Mouse (Mus musculus) brain, embryonic 14.5 days (tissue): ENCODE measurements at regions not wholly inside any gene's neighbourhood (a gene's known extent, or its start where the extent isn't known, plus 50 kb on each side); places are given as distances from the start of the nearest gene placed in this dataset.

Experiments used
- DNase-seq: peaks from one replicate; pipeline ENCODE4 v3.0.0-alpha.2; 2011; ENCODE audit warnings: low read depth
- CTCF ChIP-seq: fragments of 200-500 bp; IDR thresholded peaks from 2 replicates; pipeline ENCODE4 v1.5.1; 2012; ENCODE audit warnings: inconsistent platforms, mild to moderate bottlenecking, moderate library complexity, borderline replicate concordance; ENCODE audit not compliant: insufficient read depth, insufficient read length; ENCODE audit errors: extremely low read depth
- POLR2A ChIP-seq: fragments of 200-500 bp; IDR thresholded peaks from 2 replicates; pipeline ENCODE4 v1.6.1; 2012; ENCODE audit warnings: mild to moderate bottlenecking, inconsistent platforms, borderline replicate concordance; ENCODE audit not compliant: poor library complexity, insufficient read depth, insufficient read length, severe bottlenecking; ENCODE audit errors: extremely low read depth

DNA sequence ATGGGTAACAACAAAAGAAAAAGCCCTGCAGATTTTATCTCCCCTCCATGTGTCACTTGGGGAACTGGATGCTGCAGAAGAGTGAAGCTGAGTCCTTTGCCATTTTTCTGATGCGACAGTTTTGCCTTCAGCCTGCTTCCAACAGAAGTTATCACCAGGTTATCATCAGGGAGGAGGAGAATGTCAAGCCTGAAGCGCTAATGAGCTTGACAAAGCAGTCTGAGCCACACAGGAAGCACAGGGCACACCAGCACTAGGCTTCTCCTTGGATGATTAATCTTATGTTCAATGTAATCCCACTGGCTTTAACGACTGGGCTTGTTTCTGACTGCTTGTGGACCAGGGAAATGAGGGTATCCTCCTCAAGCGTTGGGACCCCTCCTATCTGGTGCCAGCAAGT lies 122.2 kb downstream of the Mbl2 start:
- peak; percentile 13 for DNase-seq
- TF ChIP-seq CTCF (no peak), POLR2A (no peak)

DNA sequence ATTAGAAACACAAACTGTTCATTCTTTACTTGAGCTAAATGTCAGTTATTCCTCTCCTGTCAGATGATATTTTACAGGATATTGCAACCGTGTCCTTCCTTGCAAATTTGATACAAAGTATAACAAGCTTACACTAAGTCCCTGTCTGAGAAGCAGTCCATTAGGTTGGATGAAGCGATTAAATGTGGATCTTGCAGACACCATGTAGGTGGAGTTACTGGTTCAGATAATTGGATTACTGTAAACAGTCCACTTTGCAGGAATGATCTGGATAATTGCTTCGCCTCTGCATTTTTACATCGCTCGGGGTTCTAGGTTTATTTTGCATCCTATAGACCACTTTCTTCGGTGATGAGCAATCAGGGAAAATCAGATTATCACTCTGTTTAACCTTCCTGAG lies 126.2 kb downstream of the Mbl2 start:
- TF ChIP-seq POLR2A (no peak), CTCF (no peak)
- peak; percentile 19 for DNase-seq

DNA sequence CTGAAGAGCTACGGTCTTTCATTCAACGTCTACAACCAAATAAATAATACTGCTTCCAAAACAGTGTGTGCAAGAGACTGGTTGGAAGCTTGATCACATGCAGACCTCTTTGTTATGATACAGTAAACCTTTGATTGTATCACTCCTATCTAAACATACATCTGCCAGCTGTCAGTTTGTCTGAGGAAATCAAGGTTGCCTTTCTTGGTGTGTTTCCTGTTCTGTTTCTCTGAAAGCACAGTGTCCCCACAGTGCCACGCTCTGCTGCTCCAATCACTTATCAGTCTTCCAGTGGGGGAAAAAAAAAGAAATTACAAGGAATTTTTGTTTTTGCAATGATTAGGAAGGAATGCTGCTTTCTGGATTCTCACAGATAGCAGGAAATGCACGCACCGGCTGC lies 139.2 kb downstream of the Mbl2 start:
- TF ChIP-seq POLR2A = no peak
- TF ChIP-seq CTCF = no peak
- DNase-seq = no peak

DNA sequence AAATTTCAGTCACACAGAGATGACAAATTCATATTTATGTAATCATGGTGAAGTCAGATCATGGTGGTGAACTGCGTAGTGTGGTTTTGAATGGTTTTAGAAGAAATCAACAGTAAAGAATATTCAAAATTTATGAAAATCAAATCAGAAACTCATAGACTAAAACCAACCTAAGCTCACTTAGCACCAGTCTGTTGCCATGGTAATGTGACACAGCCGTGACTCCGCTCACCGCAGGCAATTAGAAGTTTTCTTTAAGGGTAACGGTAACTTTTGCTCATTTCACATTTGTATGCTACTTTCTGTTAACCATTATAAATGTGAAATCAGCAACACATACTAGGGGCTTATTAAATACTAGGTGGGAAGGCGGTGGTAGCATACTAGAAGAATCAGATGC lies 147.0 kb downstream of the Mbl2 start:
- DNase-seq = peak; percentile 45
- TF ChIP-seq CTCF (no peak), POLR2A (no peak)

DNA sequence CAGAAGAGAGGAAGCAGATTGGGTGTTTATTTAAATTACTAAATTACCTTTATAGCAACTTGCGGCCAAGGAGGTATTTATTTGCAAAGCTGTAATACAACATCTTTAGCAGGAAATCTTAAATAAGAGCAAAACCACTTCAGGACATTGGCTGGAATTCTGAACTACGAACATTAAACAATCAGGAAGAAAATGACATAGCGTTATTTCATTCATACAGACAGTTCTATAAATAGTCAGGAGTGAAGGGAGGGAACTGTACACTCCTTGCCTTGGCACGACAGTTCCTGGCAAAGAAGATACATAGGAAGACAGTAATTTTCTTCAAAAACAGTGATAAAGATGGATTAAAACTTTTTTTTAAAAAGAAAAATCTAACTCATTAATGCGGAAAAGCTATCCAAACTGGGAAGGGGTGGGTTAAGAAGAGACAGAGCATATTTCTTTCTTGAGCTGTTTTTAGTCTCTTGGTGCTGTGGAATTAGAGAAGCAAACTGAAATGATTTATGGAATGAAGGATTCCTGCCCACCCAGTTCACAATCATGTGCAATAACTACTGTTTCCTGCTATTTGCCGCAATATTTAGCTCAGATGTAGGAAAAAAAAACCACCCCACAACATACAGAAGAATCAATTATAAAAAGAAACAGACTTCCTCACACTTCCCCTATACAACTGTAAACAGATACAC lies 147.9 kb downstream of the Mbl2 start:
- no peak for TF ChIP-seq POLR2A
- no peak for TF ChIP-seq CTCF
- DNase-seq = no peak

DNA sequence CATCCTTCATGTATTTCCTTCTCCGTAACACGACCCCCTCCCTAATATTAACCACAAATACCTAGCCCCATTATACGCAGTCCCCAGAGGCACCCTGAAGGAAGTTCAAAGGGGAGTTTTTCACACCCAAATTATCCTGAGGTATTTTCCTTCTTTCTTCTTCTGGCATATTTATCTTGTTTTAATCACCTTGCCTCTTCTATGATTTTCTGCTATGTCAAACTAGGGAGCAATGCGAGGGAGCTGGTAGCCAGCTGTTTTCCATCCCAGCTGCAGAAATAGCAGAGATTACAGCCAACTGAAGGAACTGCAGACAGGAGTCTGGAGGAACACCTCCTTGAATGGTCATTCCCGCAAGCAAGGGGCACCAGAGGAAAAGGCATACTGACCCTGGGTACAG lies 155.7 kb downstream of the Dkk1 start:
- DNase-seq = no peak
- TF ChIP-seq POLR2A = no peak
- no peak for TF ChIP-seq CTCF

DNA sequence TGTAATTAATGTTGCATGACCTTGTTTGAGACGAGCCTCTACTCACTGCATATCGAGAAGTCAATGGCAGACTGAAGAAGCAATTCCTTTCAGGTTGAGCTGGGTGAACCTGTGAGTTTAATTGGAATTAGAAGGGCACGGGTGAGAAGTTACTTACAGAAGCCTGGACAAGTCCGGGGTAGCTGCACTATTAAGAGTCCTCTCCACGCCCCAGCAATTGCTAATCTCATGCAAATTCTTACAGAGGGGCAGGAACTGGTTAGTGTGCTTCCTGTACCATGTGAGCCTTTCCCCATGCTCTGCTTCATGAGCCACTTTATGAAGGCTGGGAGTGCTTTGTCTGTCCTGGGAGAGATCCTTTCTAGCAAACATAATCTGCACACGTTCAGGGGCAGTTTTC lies 142.5 kb downstream of the Dkk1 start:
- peak; percentile 10 for DNase-seq
- TF ChIP-seq POLR2A (no peak), CTCF (no peak)

DNA sequence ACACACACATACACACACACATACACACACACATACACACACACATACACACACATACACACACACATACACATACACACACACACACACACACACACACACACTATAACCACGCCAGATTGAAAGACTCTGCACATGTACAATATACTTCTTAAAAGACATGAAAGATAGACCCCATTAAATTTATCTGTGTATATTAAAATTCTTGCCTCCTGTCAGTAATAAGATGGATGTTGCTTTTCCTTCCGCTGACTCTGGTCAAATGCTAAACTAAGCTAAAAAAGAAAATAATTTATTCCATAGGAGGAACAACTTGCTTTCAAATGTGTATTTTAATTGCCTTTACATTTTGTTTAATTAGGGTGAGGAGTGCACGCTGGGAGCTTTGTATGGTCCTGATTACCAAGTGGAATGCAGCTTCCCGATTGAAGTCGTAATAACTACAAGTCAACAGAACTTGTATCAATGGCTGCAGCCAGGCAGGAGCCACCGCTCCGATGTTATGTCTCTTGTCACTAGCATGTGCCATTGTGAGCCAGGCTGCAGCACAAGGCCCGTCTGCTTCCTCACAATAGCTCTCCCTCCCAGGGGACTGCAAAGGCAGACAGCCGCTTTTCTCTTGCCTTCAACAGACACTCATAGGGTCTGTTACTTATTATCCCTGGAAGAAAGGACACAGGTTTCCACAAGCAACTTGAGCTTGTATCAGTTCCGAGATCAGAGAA lies 129.7 kb downstream of the Dkk1 start:
- peak; percentile 91 for DNase-seq
- no peak for TF ChIP-seq POLR2A
- TF ChIP-seq CTCF = no peak

DNA sequence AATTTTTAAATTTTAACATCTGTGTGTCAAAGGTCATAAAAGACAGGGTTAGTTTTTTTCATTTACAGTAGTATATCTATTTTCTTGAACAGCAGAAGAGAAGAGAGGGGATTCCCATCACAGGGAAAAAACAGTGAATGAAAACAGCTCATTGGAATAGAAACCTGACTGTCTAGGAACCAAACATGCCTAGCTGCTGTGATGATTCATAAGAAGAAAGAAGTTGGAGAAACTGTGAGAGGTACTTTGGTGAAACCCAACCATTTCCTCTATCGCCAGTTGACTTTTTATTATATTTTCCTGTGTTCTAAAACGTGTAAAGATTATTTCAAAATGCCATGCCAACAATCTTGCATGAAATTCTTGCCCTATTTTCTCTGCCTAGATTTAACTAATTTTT lies 123.8 kb downstream of the Dkk1 start:
- DNase-seq = no peak
- no peak for TF ChIP-seq POLR2A
- TF ChIP-seq CTCF = no peak

DNA sequence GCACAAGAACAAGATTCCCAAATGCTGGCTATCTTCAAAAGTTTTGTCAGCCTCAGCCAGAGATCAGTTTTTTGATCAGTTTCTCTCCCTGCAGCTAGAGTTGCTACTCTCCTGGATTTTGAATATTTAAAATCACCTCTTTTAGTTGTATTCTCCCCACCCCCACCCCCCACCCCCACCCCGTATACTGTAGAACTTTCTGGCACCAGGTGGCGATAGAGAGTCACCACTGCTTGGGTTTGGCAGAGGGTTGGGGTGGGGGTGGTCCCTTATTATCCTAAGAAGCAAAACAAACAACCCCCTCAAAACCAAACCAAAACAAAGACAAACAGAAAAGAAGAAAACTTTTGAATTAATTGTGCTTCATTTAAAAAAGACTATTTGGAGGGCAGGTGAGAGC lies 122.0 kb downstream of the Dkk1 start:
- no peak for DNase-seq
- TF ChIP-seq POLR2A (no peak), CTCF (peak; percentile 35; the same call in 1 of the 2 replicates)

DNA sequence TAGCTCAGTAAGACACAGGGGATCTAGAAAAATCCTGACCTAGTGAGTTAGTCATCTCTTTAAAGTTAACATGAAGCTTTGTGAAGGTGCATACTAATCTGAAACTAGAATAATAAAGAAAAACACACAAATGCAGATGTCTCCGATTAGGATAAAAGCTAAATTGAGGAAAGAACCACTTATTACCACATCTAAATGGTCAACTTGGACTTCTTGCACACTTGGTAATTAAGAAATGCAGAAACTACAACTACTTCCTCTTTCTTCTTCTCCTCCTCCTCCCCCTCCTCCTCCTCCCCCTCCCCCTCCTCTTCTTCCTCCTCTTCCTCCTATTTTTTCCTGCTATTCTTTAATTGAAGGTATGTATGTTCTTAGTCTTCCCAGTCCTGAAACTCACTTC lies 116.3 kb downstream of the Dkk1 start:
- no peak for DNase-seq
- no peak for TF ChIP-seq CTCF
- no peak for TF ChIP-seq POLR2A
